Mouse (Mus musculus) neural tube, embryonic 15.5 days (tissue): Measurements from ENCODE around the gene Senp7. TPM values are rescaled to one million over a fixed set of nuclear protein-coding genes. Genes with fewer than 3 reads are reported as not detected.

ENCODE experiments used
- ATAC-seq: fragments of 200-750 bp; cut with Nextera tagmentation; 2 replicates; pipeline ENCODE4 v1.8.0; 2017; ENCODE audit warnings: mild to moderate bottlenecking, moderate TSS enrichment, moderate library complexity; ENCODE audit not compliant: low FRiP score
- H3K27ac ChIP-seq: fragments of 300-500 bp; sonication (generic); replicated peaks from 2 replicates; pipeline ENCODE4 v1.5.1; 2015; ENCODE audit warnings: mild to moderate bottlenecking, inconsistent platforms
- H3K27me3 ChIP-seq: fragments of 300-500 bp; sonication (generic); replicated peaks from 2 replicates; pipeline ENCODE4 v1.6.1; 2015; ENCODE audit warnings: inconsistent platforms
- H3K36me3 ChIP-seq: fragments of 300-500 bp; sonication (generic); 2 replicates; pipeline ENCODE4 v1.6.1; 2015; ENCODE audit warnings: inconsistent platforms
- H3K4me1 ChIP-seq: fragments of 300-500 bp; sonication (generic); 2 replicates; pipeline ENCODE4 v1.6.1; 2015; ENCODE audit warnings: inconsistent platforms
- H3K4me2 ChIP-seq: fragments of 300-500 bp; sonication (generic); 2 replicates; pipeline ENCODE4 v1.6.1; 2015; ENCODE audit warnings: inconsistent platforms, mild to moderate bottlenecking, moderate library complexity
- H3K4me3 ChIP-seq: fragments of 300-500 bp; sonication (generic); replicated peaks from 2 replicates; pipeline ENCODE4 v1.5.1; 2015; ENCODE audit warnings: mild to moderate bottlenecking, inconsistent platforms
- H3K9ac ChIP-seq: fragments of 300-500 bp; sonication (generic); replicated peaks from 2 replicates; pipeline ENCODE4 v1.6.1; 2015; ENCODE audit warnings: mild to moderate bottlenecking, inconsistent platforms
- H3K9me3 ChIP-seq: fragments of 300-500 bp; sonication (generic); replicated peaks from 2 replicates; pipeline ENCODE4 v1.6.1; 2016; ENCODE audit warnings: inconsistent platforms
- WGBS: fragments of 180-500 bp; shearing (Covaris S2); methylation state at CpG from one replicate; pipeline ENCODE4 v1.1.7; 2015; ENCODE audit warnings: mixed read lengths; 5-methylcytosine and 5-hydroxymethylcytosine counted together
- polyA plus RNA-seq: library from polyadenylated mRNA; unstranded; fragments of >200 nt; fragmentation: Nextera tagmentation; extraction: Ambion mirVana; gene quantifications from 2 replicates; pipeline ENCODE4 v1.2.1, GENCODE M21; 2015

Senp7 gene
- polyA plus RNA-seq, 1 experiment from 2014 or later = 46.9 TPM

DNA sequence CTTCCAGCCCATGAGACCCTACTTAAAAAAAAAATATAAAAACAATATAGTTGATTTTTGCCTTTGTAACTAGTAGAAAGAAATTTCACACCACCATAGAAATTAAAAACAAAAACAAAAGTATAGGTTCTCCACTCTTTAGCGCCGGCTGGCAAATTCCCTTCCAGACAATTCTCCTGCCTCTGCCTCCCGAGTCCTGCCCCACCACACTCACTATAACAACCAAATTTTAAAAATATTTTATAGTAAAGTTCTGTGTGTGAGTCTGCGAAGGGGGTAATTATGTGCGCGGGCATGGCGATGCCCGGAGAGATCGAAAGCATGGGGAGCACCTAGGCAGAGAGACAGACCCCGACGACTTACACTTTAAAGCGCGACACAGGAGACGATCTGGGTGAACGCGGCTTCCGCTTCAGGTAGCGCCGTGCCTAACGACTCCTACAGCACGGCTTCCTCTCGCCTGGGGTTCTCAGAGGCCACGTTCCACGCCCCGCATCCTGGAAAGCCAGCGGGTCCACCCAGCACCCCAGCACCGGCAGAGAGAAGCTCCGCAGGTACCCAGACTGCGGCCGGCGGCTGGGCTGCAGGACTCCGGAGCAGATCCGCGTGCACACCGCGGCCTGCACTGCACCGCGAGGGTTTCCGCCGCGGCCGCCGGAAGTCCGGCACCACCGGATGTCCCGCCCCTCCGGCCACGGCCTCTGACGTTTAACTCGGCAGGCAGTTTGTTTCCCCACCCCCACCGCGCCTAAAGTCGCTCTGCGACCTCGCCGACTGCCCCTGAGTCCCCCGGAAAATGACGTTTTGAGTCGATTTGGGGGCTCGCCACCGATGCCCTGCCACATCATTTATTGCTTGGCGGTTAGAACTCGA, 10.8 kb upstream of the Senp7 start, which contains the start of gene Trmt10c:
TSS of gene Trmt10c (minus strand) at position 682 of the 873 bp plus-strand sequence.
- peak within 1 kb of the TSS; percentile 90 for H3K27ac ChIP-seq
- under 1% methylated on average over 63 of the region's 63 CpGs for WGBS
- H3K4me2 ChIP-seq = peak within 1 kb of the TSS; percentile 54
- H3K9me3 ChIP-seq = no peaks in the 10 kb centered on the region
- no peaks in the 10 kb centered on the region for H3K27me3 ChIP-seq
- peak within 1 kb of the TSS; percentile 88 for H3K4me3 ChIP-seq
- ATAC-seq = peak; percentile 100
- H3K4me1 ChIP-seq = peaks cover 21% of the 10 kb centered on the region
- H3K36me3 ChIP-seq = peaks cover 17% of the 10 kb centered on the region
- peak within 1 kb of the TSS; percentile 86 for H3K9ac ChIP-seq

DNA sequence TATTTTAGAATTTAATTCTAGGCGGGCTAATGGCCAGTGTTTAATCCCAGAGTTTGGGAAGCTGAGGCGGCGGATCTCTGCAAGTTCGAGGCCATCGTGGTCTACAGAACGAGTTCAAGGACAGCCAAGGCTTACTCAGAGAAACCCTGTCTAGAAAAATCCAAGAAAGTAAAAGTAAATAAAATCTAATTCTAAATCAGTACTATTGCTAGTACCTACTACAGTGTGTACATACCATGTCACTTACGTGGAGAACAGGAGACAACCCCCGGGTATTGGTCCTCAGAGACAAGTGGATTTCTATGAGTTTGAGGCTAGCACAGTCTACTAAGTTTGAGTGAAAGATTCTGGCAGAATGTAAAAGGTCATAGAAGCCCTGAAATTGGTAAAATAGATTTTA, 10.0 kb upstream of the Senp7 start:
- Histone ChIP-seq H3K4me2 (peak overlapping the region; percentile 54), H3K9me3 (no peaks in the 10 kb centered on the region), H3K4me3 (peak overlapping the region; percentile 88), H3K9ac (peak overlapping the region; percentile 86), H3K27me3 (no peaks in the 10 kb centered on the region), H3K4me1 (peaks cover 21% of the 10 kb centered on the region), H3K27ac (peak overlapping the region; percentile 90), H3K36me3 (peaks cover 13% of the 10 kb centered on the region)
- no peak; the same call in 1 of the 2 replicates for ATAC-seq
- WGBS = 34% methylated on average over 8 of the region's 8 CpGs

DNA sequence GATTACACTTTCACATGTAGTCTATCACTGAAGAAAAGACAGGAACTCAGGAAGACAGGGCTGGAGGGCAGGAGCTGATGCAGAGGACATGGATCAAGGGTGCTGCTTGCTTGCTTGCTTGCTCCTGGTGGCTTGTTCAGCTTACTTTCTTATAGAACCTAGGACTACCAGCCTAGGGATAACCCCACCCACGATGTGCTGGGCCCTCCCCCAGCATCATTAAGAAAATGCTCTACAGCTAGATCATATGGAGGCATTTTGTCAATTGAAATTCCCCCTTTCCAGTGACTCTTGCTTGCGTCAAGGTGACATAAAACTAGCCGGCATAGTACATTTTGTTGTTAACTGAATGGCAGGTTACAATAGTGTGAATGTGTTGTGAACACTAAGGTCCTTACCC, 7.8 kb downstream of the Senp7 start:
- H3K9ac ChIP-seq = no peak overlapping the region

DNA sequence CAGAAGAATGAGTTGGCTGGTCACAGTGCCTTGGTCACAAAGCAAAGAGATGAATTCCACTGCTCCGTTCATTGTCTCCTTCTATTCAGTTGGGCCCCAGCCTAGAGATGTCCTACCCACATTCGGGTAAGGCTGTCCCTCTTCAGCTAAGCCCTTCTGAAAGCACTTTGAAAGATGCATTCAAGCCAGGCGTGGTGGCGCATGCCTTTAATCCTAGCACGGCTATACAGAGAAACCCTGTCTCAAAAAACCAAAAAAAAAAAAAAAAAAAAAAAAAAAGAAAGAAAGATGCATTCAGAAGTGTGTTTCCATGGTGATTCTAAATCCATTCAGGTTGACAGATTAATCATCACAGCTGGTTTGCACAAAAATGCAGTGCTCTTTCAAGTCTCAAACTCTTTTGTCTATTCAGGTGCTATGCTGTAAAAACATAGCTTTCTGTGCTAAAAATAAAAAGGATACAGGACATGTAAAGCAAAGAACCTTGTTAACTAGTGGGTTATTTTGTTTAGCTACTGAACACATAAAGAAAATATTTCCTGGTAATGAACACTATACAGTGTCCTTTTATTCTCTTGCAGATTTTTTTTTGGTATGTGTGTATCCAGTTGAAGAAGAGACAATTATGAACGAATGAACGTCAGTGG, 8.9 kb downstream of the Senp7 start:
- 25% methylated on average over 7 of the region's 7 CpGs for WGBS
- Histone ChIP-seq H3K27ac (no peak overlapping the region), H3K9ac (no peak overlapping the region), H3K4me3 (no peak overlapping the region), H3K27me3 (no peaks in the 10 kb centered on the region), H3K4me1 (no peaks in the 10 kb centered on the region), H3K36me3 (no peaks in the 10 kb centered on the region), H3K9me3 (no peaks in the 10 kb centered on the region), H3K4me2 (no peak overlapping the region)
- no peak for ATAC-seq

More for the DNA sequence above, 7.8 kb downstream of the Senp7 start:
- Histone ChIP-seq H3K27ac (no peak overlapping the region), H3K4me3 (no peak overlapping the region), H3K36me3 (no peaks in the 10 kb centered on the region), H3K4me1 (no peaks in the 10 kb centered on the region), H3K9me3 (no peaks in the 10 kb centered on the region), H3K4me2 (no peak overlapping the region), H3K27me3 (no peaks in the 10 kb centered on the region)
- 85% methylated on average over 3 of the region's 3 CpGs for WGBS
- ATAC-seq = no peak

DNA sequence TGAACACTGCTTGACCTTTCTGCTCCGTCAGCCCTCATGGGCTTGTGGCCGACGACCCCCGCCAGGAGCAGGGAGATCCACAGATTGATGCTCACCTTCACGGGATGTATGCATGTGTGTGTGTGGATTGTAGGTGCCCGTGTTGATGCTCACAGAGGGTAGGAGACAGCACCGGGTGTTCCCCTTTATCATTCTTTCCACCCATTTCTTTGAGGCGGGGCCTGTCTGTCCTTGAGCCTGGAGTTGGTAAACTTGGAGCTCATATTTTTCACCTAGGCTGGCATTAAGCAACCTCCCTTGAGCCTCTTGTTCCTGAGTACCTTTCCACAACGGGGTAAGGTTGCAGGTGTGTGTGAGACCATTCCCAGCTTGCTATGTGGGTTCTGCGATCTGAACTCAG, 10.0 kb downstream of the Senp7 start:
- no peak overlapping the region for H3K9ac ChIP-seq
- ATAC-seq = no peak
- no peaks in the 10 kb centered on the region for H3K4me1 ChIP-seq
- H3K27me3 ChIP-seq = no peaks in the 10 kb centered on the region
- no peak overlapping the region for H3K4me3 ChIP-seq
- 74% methylated on average over 10 of the region's 10 CpGs for WGBS
- no peak overlapping the region for H3K4me2 ChIP-seq
- H3K9me3 ChIP-seq = no peaks in the 10 kb centered on the region
- H3K36me3 ChIP-seq = no peaks in the 10 kb centered on the region
- no peak overlapping the region for H3K27ac ChIP-seq

DNA sequence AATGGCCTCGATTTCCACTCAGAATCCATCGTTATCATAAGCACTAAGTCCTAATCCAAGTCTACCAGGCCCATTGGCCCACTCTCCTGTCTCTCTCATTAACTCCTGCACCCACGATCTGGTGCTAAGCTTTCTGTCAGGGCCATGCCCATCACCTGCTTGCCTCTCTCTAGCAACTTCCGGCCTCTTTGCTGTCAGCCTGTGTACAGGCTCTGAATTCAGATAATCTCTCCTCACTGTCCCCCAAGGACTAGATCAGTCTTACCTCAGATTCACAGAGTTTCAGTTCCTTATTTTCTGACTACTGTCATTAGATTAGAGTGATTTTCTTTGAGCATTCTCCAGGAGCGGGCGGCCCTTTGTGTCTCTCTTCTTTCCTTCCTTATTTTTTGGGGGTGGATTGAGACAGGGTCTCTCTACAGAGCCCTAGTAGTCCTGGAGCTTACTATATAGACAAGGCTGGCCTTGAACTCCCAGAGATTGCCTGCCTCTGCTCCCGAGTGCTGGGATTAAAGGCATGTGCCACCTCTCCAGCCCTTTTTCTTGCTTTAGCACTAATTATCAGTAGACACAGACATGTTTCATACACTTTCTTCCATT, 14.0 kb downstream of the Senp7 start:
- 80% methylated on average over 7 of the region's 7 CpGs for WGBS
- H3K9ac ChIP-seq = no peak overlapping the region
- no peak overlapping the region for H3K27ac ChIP-seq
- no peaks in the 10 kb centered on the region for H3K9me3 ChIP-seq
- no peak for ATAC-seq
- H3K4me2 ChIP-seq = no peak overlapping the region
- H3K4me1 ChIP-seq = no peaks in the 10 kb centered on the region
- H3K27me3 ChIP-seq = no peaks in the 10 kb centered on the region
- H3K36me3 ChIP-seq = no peaks in the 10 kb centered on the region
- no peak overlapping the region for H3K4me3 ChIP-seq

DNA sequence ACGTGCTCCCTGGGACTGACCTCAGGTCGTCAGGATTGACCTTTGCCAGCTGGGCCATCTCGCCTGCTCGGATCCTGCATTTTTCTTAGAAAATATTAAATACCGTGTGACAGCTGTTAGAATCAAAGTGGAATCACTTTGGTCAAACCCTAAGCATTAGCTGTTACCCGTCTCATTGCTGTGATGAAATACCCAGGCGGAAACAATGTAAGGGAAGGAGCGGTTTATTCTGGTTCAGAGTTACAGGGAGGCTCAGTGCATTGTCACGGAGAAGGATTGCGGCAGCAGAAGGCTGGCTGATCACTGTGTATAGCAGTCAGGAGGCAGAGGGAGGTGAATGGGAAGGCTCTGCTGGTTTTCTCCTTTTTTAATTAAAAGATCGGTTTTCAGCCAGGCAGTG, 14.8 kb downstream of the Senp7 start:
- no peak overlapping the region for H3K9ac ChIP-seq
- no peak overlapping the region for H3K4me3 ChIP-seq
- H3K36me3 ChIP-seq = no peaks in the 10 kb centered on the region
- no peaks in the 10 kb centered on the region for H3K27me3 ChIP-seq
- no peak overlapping the region for H3K27ac ChIP-seq
- no peak overlapping the region for H3K4me2 ChIP-seq
- H3K9me3 ChIP-seq = no peaks in the 10 kb centered on the region
- no peaks in the 10 kb centered on the region for H3K4me1 ChIP-seq
- no peak for ATAC-seq
- 59% methylated on average over 11 of the region's 11 CpGs for WGBS

DNA sequence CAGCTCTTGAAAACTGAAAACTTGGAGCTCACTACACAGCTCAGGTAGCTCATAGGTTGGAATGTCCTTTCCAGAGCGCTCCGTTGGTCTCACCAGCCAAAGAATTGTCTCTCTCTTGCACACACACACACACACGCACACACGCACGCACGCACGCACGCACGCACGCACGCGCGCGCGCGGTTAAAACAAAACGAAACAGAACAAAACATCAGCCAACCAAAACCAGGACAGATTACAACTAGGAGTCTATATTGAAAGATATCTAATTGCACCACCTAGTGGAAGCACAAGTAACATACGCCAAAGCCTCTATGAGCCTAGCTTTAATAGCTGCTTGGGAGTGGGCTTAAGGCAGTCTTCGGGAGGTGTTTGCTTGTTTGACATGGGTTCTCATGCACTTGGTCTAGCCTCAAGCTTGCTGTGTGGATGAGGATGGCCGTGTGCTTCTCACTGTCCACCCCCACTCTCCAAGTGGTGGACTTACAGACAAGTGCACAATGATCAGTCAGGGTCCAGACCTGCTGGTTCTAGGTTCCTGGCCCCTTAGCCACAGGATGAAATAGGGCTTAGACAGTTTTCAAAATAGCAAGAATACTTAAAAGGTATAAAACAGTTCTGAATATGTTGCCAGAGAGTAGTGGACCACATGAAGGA, 16.3 kb downstream of the Senp7 start:
- H3K9ac ChIP-seq = no peak overlapping the region; the same call in 1 of the 2 replicates
- H3K27me3 ChIP-seq = no peaks in the 10 kb centered on the region
- peak; percentile 93 for ATAC-seq
- no peaks in the 10 kb centered on the region for H3K36me3 ChIP-seq
- no peaks in the 10 kb centered on the region for H3K9me3 ChIP-seq
- peak overlapping the region; percentile 84 for H3K27ac ChIP-seq
- no peaks in the 10 kb centered on the region for H3K4me1 ChIP-seq
- H3K4me2 ChIP-seq = peak overlapping the region; percentile 71
- WGBS = 10% methylated on average over 20 of the region's 20 CpGs
- peak overlapping the region; percentile 41 for H3K4me3 ChIP-seq

DNA sequence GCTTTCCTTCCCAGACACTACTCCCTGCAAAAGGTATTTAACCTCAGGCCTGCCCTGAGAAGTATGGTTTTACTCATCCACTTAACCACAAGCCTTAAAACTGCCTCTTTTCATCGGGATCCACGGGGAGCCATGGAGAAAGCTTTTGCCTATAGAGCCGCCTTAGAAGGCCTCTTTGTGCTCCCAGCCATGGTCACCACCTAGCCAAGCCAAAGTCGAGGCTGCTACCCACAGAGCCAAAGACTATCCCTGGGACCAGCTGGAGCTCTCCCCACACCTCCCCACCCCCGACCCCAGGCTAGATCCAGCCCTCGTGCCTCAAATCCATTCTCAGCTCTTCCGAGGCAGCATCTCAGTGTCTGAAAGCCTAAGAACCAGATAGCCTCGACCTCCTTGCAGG, 18.0 kb downstream of the Senp7 start:
- Histone ChIP-seq H3K27ac (no peak overlapping the region), H3K4me2 (no peak overlapping the region), H3K36me3 (no peaks in the 10 kb centered on the region), H3K9me3 (no peaks in the 10 kb centered on the region), H3K4me3 (no peak overlapping the region), H3K27me3 (no peaks in the 10 kb centered on the region), H3K9ac (no peak overlapping the region), H3K4me1 (no peaks in the 10 kb centered on the region)
- ATAC-seq = no peak
- WGBS = 50% methylated on average over 8 of the region's 8 CpGs

DNA sequence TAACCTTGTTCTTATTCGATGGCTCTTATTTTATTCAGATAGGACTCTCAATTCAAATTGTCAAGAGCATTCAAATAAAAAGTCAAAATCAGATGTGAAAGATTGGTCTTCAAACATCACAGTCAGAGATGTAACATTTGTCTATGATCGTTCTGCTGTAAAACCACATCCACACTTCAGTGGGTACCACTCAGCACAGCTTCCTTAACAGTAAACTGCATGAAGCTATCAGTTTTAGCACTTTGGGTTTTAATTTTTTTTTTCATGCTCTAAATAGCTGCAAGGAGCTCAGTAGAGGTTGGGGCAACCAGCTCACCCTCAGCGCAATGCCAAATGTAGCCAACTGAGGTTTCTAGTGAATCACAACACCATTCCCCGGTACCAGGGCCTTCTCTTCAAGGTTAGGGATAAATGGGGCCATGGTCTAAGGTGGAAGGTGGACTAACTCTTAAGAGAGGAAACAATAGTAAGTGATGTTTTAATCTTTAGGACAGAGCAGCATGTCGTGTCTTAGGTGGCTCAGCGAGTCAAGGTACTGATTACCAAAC, 20.5 kb downstream of the Senp7 start:
- H3K4me1 ChIP-seq = no peaks in the 10 kb centered on the region
- no peaks in the 10 kb centered on the region for H3K27me3 ChIP-seq
- H3K27ac ChIP-seq = no peak overlapping the region
- no peak for ATAC-seq
- WGBS = 92% methylated on average over 6 of the region's 6 CpGs
- H3K4me2 ChIP-seq = no peak overlapping the region
- H3K4me3 ChIP-seq = no peak overlapping the region
- H3K36me3 ChIP-seq = no peaks in the 10 kb centered on the region
- H3K9ac ChIP-seq = no peak overlapping the region
- H3K9me3 ChIP-seq = no peaks in the 10 kb centered on the region
